Mouse (Mus musculus) ES-Bruce4 (cell line): Measurements from ENCODE around the gene Grifin.

Experiments
- CTCF ChIP-seq: IDR thresholded peaks from one replicate; pipeline ENCODE4 v1.8.1; 2011; ENCODE audit warnings: low read depth, low read length
- EP300 ChIP-seq: IDR thresholded peaks from 2 replicates; pipeline ENCODE4 v1.6.1; 2011; ENCODE audit warnings: low read depth, low read length; ENCODE audit not compliant: insufficient read depth
- POLR2A ChIP-seq: IDR thresholded peaks from one replicate; pipeline ENCODE4 v1.8.1; 2011; ENCODE audit warnings: low read length; ENCODE audit not compliant: insufficient read depth

GRCm38 (mm10) chr5:140602540-140602939, 37.7 kb upstream of the Grifin start:
- TF ChIP-seq CTCF (no peak), POLR2A (no peak), EP300 (no peak)
